Mouse (Mus musculus): ENCODE data around the gene Dock1. TPM values are rescaled to one million over a fixed set of nuclear protein-coding genes. Genes with fewer than 3 reads are reported as not detected.

The Dock1 gene
- total and polyA plus RNA-seq, 3 experiments = not detected

GRCm38 (mm10) chr7:135024531-135024930 is 354.1 kb downstream of the Dock1 start:
- in situ Hi-C loops (cut with MboI; ENCODE audit: low pct_ligation_motif_present, low pct_unique_long_range_greater_than_20kb, low sequenced_read_pairs) (no loop called here), dilution Hi-C loops (cut with MboI; ENCODE audit: extremely low pct_ligation_motif_present, extremely low pct_unique_long_range_greater_than_20kb, low sequenced_read_pairs) (no loop called here)
- no peak for TF ChIP-seq USF2 (conservative IDR thresholded peaks at IDR 0.05; ENCODE audit: low read depth, low read length)
- no peak for TF ChIP-seq MEF2A (IDR thresholded peaks at IDR 0.05; ENCODE audit: borderline replicate concordance, low read depth, low read length)
- no peak for TF ChIP-seq CTCF (conservative IDR thresholded peaks at IDR 0.05 in 1 of 2, IDR thresholded peaks at IDR 0.05 in 1 of 2; ENCODE audit: low read depth in 2 of 2, low read length in 2 of 2)
- no peak for TF ChIP-seq RCOR1 (conservative IDR thresholded peaks at IDR 0.05; ENCODE audit: low read depth, low read length)
- peaks cover 71% of the 10 kb centered on the region for H3K9me3 ChIP-seq (replicated peaks; ENCODE audit: low read length)
- DNase-seq (ENCODE audit: extremely low read depth) = no peak
- H3K4me2 ChIP-seq (ENCODE audit: insufficient read depth, low read depth, poor library complexity, severe bottlenecking) = no peak overlapping the region
- H3K79me2 ChIP-seq (replicated peaks; ENCODE audit: control insufficient read depth, extremely low read depth, insufficient read depth, poor library complexity, severe bottlenecking) = no peaks in the 10 kb centered on the region
- H3K27me3 ChIP-seq (replicated peaks) = no peaks in the 10 kb centered on the region
- no peak overlapping the region for H3K4me3 ChIP-seq (replicated peaks in 1 of 3; ENCODE audit: low read depth in 2 of 3, low read length in 2 of 3, poor library complexity in 1 of 3)
- H3K36me3 ChIP-seq (replicated peaks in 1 of 2; ENCODE audit: control insufficient read depth in 1 of 2, insufficient read depth in 1 of 2, low read length in 1 of 2) = no peaks in the 10 kb centered on the region
- no peak overlapping the region for H3K27ac ChIP-seq (ENCODE audit: insufficient read depth, low read depth)
- no peaks in the 10 kb centered on the region for H3K4me1 ChIP-seq (ENCODE audit: control insufficient read depth in 1 of 2, insufficient read depth in 2 of 2)
- H3K9ac ChIP-seq (ENCODE audit: insufficient read depth, low read depth) = no peak overlapping the region

GRCm38 (mm10) chr7:135028716-135029115 is 358.3 kb downstream of the Dock1 start:
- no peak overlapping the region for H3K9ac ChIP-seq (ENCODE audit: insufficient read depth, low read depth)
- no peaks in the 10 kb centered on the region for H3K36me3 ChIP-seq (replicated peaks in 1 of 2; ENCODE audit: control insufficient read depth in 1 of 2, insufficient read depth in 1 of 2, low read length in 1 of 2)
- no peak for TF ChIP-seq BHLHE40 (IDR thresholded peaks at IDR 0.05; ENCODE audit: low read depth, low read length)
- no peak for TF ChIP-seq SIN3A (IDR thresholded peaks at IDR 0.05; ENCODE audit: low read length)
- no peak for TF ChIP-seq RAD21 (IDR thresholded peaks at IDR 0.05; ENCODE audit: low read depth, low read length)
- H3K9me3 ChIP-seq (replicated peaks; ENCODE audit: low read length) = peaks cover 81% of the 10 kb centered on the region
- H3K79me2 ChIP-seq (replicated peaks; ENCODE audit: control insufficient read depth, extremely low read depth, insufficient read depth, poor library complexity, severe bottlenecking) = no peaks in the 10 kb centered on the region
- no peak for DNase-seq (ENCODE audit: extremely low read depth)
- H3K4me2 ChIP-seq (ENCODE audit: insufficient read depth, low read depth, poor library complexity, severe bottlenecking) = no peak overlapping the region
- no peaks in the 10 kb centered on the region for H3K4me1 ChIP-seq (ENCODE audit: control insufficient read depth in 1 of 2, insufficient read depth in 2 of 2)
- in situ Hi-C loops (cut with MboI; ENCODE audit: low pct_ligation_motif_present, low pct_unique_long_range_greater_than_20kb, low sequenced_read_pairs) = no loop called here
- dilution Hi-C loops (cut with MboI; ENCODE audit: extremely low pct_ligation_motif_present, extremely low pct_unique_long_range_greater_than_20kb, low sequenced_read_pairs) = no loop called here
- no peak overlapping the region for H3K4me3 ChIP-seq (replicated peaks in 1 of 3; ENCODE audit: low read depth in 2 of 3, low read length in 2 of 3, poor library complexity in 1 of 3)
- H3K27me3 ChIP-seq (replicated peaks) = no peaks in the 10 kb centered on the region
- no peak overlapping the region for H3K27ac ChIP-seq (ENCODE audit: insufficient read depth, low read depth)

GRCm38 (mm10) chr7:135029136-135029535 is 358.7 kb downstream of the Dock1 start:
- H3K9ac ChIP-seq (ENCODE audit: insufficient read depth, low read depth) = no peak overlapping the region
- H3K4me2 ChIP-seq (ENCODE audit: insufficient read depth, low read depth, poor library complexity, severe bottlenecking) = no peak overlapping the region

More at GRCm38 (mm10) chr7:135029136-135029535, 358.7 kb downstream of the Dock1 start:
- Histone ChIP-seq H3K27ac (ENCODE audit: insufficient read depth, low read depth) (no peak overlapping the region), H3K36me3 (replicated peaks in 1 of 2; ENCODE audit: control insufficient read depth in 1 of 2, insufficient read depth in 1 of 2, low read length in 1 of 2) (no peaks in the 10 kb centered on the region), H3K9me3 (replicated peaks; ENCODE audit: low read length) (peaks cover 85% of the 10 kb centered on the region), H3K4me3 (replicated peaks in 1 of 3; ENCODE audit: low read depth in 2 of 3, low read length in 2 of 3, poor library complexity in 1 of 3) (no peak overlapping the region), H3K27me3 (replicated peaks) (no peaks in the 10 kb centered on the region), H3K79me2 (replicated peaks; ENCODE audit: control insufficient read depth, extremely low read depth, insufficient read depth, poor library complexity, severe bottlenecking) (no peaks in the 10 kb centered on the region), H3K4me1 (ENCODE audit: control insufficient read depth in 1 of 2, insufficient read depth in 2 of 2) (no peaks in the 10 kb centered on the region)
- in situ Hi-C loops (cut with MboI; ENCODE audit: low pct_ligation_motif_present, low pct_unique_long_range_greater_than_20kb, low sequenced_read_pairs) = no loop called here
- TF ChIP-seq JUN (IDR thresholded peaks at IDR 0.05; ENCODE audit: insufficient read depth, low read depth, low read length) = no peak
- no peak for TF ChIP-seq NRF1 (IDR thresholded peaks at IDR 0.05; ENCODE audit: low read depth, low read length)
- no peak for TF ChIP-seq MAZ (IDR thresholded peaks at IDR 0.05; ENCODE audit: low read depth, low read length)
- no peak for TF ChIP-seq HCFC1 (IDR thresholded peaks at IDR 0.05; ENCODE audit: low read depth, low read length)
- no peak for TF ChIP-seq USF2 (conservative IDR thresholded peaks at IDR 0.05; ENCODE audit: low read depth, low read length)
- no peak for TF ChIP-seq ZC3H11A (IDR thresholded peaks at IDR 0.05; ENCODE audit: low read depth, low read length)
- no peak for DNase-seq (ENCODE audit: extremely low read depth)
- dilution Hi-C loops (cut with MboI; ENCODE audit: extremely low pct_ligation_motif_present, extremely low pct_unique_long_range_greater_than_20kb, low sequenced_read_pairs) = no loop called here

Measured in CH12.LX (cell line).